Mouse (Mus musculus): Measurements from ENCODE around the gene Olfr1247. TPM values are rescaled to one million over a fixed set of nuclear protein-coding genes. Genes with fewer than 3 reads are reported as not detected.
"Not testable (repeated sequence)": the region's sequence is repeated elsewhere in the genome, so short reads cannot be mapped to it uniquely, and the experiment has no call there.

The Olfr1247 gene
- total RNA-seq (2021): under 1 TPM; 0.07 to 0.08 TPM
- long read RNA-seq, experiment 1: 0 reads
- long read RNA-seq, experiment 2: 0 reads

- no peak for DNase-seq (ENCODE audit: low spot score in 2 of 2)
Measured at GRCm38 (mm10) chr2:89614030-89614429, at the start of gene Olfr1247. Olfr1247 (minus strand) TSS chr2:89614130.

- no peak for DNase-seq (ENCODE audit: low spot score in 2 of 2)
Measured at GRCm38 (mm10) chr2:89661367-89661766, 47.4 kb upstream of the Olfr1247 start, which contains the start of gene Olfr1250. Olfr1250 (minus strand) TSS chr2:89661467.

- no peak for DNase-seq (ENCODE audit: low spot score in 2 of 2)
Measured at GRCm38 (mm10) chr2:89634883-89635282, 21.0 kb upstream of the Olfr1247 start, which contains the start of gene Olfr1249. Olfr1249 (minus strand) TSS chr2:89634983.

GRCm38 (mm10) chr2:89618145-89618544 is 4.2 kb upstream of the Olfr1247 start, which contains the start of gene Olfr1248:
Olfr1248 (minus strand) TSS chr2:89618245.
- DNase-seq (ENCODE audit: low spot score in 2 of 2): not testable (repeated sequence)

- DNase-seq (ENCODE audit: low spot score in 2 of 2): no peak
Measured at GRCm38 (mm10) chr2:89593057-89593456, 20.9 kb downstream of the Olfr1247 start, which contains the start of gene Olfr1246. Olfr1246 (minus strand) TSS chr2:89593157.

- DNase-seq (ENCODE audit: low spot score in 2 of 2): no peak
Measured at GRCm38 (mm10) chr2:89578347-89578746, 35.6 kb downstream of the Olfr1247 start, which contains the start of gene Olfr1245. Olfr1245 (minus strand) TSS chr2:89578447.

GRCm38 (mm10) chr2:89562706-89563105 is 51.2 kb downstream of the Olfr1247 start:
- DNase-seq (ENCODE audit: low spot score in 2 of 2): not testable (repeated sequence)

Other genes with a start within 250 kb of the Olfr1247 start
- not detected for gene Olfr1234, start 249.3 kb downstream of the Olfr1247 start, total RNA-seq (2021)
- not detected for gene Olfr1238, start 204.5 kb downstream of the Olfr1247 start, total RNA-seq (2021)
- not detected for gene Olfr1239, start 193.7 kb downstream of the Olfr1247 start, total RNA-seq (2021)
- not detected for gene Olfr1240, start 171.1 kb downstream of the Olfr1247 start, total RNA-seq (2021)
- not detected for gene Olfr1241, start 127.0 kb downstream of the Olfr1247 start, total RNA-seq (2021)
- not detected for gene Olfr1242, start 115.8 kb downstream of the Olfr1247 start, total RNA-seq (2021)
- gene Olfr1243, start 82.6 kb downstream of the Olfr1247 start, total RNA-seq (2021): not detected
- not detected for gene Olfr1245, start 35.7 kb downstream of the Olfr1247 start, total RNA-seq (2021)
- not detected for gene Olfr1246, start 21.0 kb downstream of the Olfr1247 start, total RNA-seq (2021)
- not detected for gene Olfr1248, start 4.1 kb upstream of the Olfr1247 start, total RNA-seq (2021)
- gene Olfr1249, start 20.9 kb upstream of the Olfr1247 start, total RNA-seq (2021): not detected
- gene Olfr1250, start 47.3 kb upstream of the Olfr1247 start, total RNA-seq (2021): not detected
- not detected for gene Olfr1251, start 57.8 kb upstream of the Olfr1247 start, total RNA-seq (2021)
- not detected for gene Olfr1252, start 110.9 kb upstream of the Olfr1247 start, total RNA-seq (2021)
- not detected for gene Olfr1253, start 143.0 kb upstream of the Olfr1247 start, total RNA-seq (2021)
- gene Olfr1254, start 179.5 kb upstream of the Olfr1247 start, total RNA-seq (2021): not detected
- not detected for gene Olfr1255, start 197.9 kb upstream of the Olfr1247 start, total RNA-seq (2021)
- not detected for gene Olfr1256, start 227.4 kb upstream of the Olfr1247 start, total RNA-seq (2021)
- not detected for gene Olfr48, start 234.1 kb upstream of the Olfr1247 start, total RNA-seq (2021)